Mouse (Mus musculus) heart, embryonic 16.5 days (tissue): ENCODE measurements around the gene Jag2. TPM values are rescaled to one million over a fixed set of nuclear protein-coding genes. Genes with fewer than 3 reads are reported as not detected.

ENCODE experiments used
- ATAC-seq: fragments of 200-750 bp; cut with Nextera tagmentation; replicated peaks from 2 replicates; pipeline ENCODE4 v1.8.0; 2017; ENCODE audit warnings: moderate number of reproducible peaks; ENCODE audit not compliant: insufficient read depth, low FRiP score; ENCODE audit errors: extremely low read depth
- H3K27ac ChIP-seq: fragments of 300-500 bp; sonication (generic); 2 replicates; pipeline ENCODE4 v1.5.1; 2014; ENCODE audit warnings: mild to moderate bottlenecking, low read length, control low read depth, moderate library complexity
- H3K27me3 ChIP-seq: fragments of 300-500 bp; sonication (generic); 2 replicates; pipeline ENCODE4 v1.6.1; 2014; ENCODE audit warnings: low read length, mixed read lengths; ENCODE audit not compliant: control insufficient read depth, insufficient read depth
- H3K36me3 ChIP-seq: fragments of 300-500 bp; sonication (generic); 2 replicates; pipeline ENCODE4 v1.6.1; 2014; ENCODE audit not compliant: control insufficient read depth, insufficient read depth
- H3K4me1 ChIP-seq: fragments of 300-500 bp; sonication (generic); 2 replicates; pipeline ENCODE4 v1.6.1; 2014; ENCODE audit warnings: low read length, mixed read lengths; ENCODE audit not compliant: control insufficient read depth, insufficient read depth
- H3K4me2 ChIP-seq: fragments of 300-500 bp; sonication (generic); 2 replicates; pipeline ENCODE4 v1.6.1; 2014; ENCODE audit warnings: low read depth, mild to moderate bottlenecking, control low read depth, low read length
- H3K4me3 ChIP-seq: fragments of 300-500 bp; sonication (generic); 2 replicates; pipeline ENCODE4 v1.5.1; 2014; ENCODE audit warnings: mild to moderate bottlenecking, control low read depth, low read length
- H3K9ac ChIP-seq: fragments of 300-500 bp; sonication (generic); 2 replicates; pipeline ENCODE4 v1.6.1; 2014; ENCODE audit warnings: low read length, control low read depth
- H3K9me3 ChIP-seq: fragments of 300-500 bp; sonication (generic); replicated peaks from 2 replicates; pipeline ENCODE4 v1.6.1; 2016; ENCODE audit warnings: low read length; ENCODE audit not compliant: control insufficient read depth
- WGBS: fragments of 180-500 bp; shearing (Covaris S2); extraction: QIAGEN DNeasy Blood & Tissue Kit; methylation state at CpG from one replicate; pipeline ENCODE4 v1.1.7; 2014; 5-methylcytosine and 5-hydroxymethylcytosine counted together
- polyA plus RNA-seq: library from polyadenylated mRNA; unstranded; fragments of >200 nt; fragmentation: Nextera tagmentation; extraction: Ambion mirVana; gene quantifications from 2 replicates; pipeline ENCODE4 v1.2.1, GENCODE M21; 2015

Gene Jag2
- polyA plus RNA-seq, 1 experiment from 2014 or later: 5.4 TPM

DNA sequence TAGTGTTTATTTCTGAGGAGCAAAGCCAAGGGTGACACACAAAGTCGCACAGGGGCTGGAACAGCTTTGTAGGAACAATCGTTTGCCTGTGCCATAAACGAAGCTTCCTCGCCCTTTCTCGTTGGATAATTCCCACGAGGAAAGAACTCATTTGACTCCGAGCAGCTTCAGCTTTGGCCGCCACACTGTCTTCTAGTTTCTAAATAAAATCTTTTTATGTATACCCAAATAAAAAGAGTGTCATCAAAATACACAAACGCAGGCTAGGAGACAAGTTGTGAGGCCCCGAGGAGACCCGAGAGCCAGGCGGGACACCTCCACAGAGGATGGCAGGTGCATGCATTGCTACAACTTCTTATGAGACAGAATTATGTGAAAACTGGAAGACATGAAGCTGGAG lies 31.2 kb downstream of the Jag2 start:
- Histone ChIP-seq H3K9ac (no peak overlapping the region), H3K4me1 (peaks cover 9% of the 10 kb centered on the region), H3K9me3 (no peaks in the 10 kb centered on the region), H3K4me3 (no peak overlapping the region), H3K27ac (0 out of 2 replicates have a peak overlapping the region, but pooled peaks have one; percentile 16), H3K4me2 (no peak overlapping the region), H3K27me3 (0 out of 2 replicates have a peak, but pooled peaks cover 7% of the 10 kb centered on the region), H3K36me3 (no peaks in the 10 kb centered on the region)
- ATAC-seq: no peak
- 66% methylated on average over 12 of the region's 12 CpGs for WGBS

DNA sequence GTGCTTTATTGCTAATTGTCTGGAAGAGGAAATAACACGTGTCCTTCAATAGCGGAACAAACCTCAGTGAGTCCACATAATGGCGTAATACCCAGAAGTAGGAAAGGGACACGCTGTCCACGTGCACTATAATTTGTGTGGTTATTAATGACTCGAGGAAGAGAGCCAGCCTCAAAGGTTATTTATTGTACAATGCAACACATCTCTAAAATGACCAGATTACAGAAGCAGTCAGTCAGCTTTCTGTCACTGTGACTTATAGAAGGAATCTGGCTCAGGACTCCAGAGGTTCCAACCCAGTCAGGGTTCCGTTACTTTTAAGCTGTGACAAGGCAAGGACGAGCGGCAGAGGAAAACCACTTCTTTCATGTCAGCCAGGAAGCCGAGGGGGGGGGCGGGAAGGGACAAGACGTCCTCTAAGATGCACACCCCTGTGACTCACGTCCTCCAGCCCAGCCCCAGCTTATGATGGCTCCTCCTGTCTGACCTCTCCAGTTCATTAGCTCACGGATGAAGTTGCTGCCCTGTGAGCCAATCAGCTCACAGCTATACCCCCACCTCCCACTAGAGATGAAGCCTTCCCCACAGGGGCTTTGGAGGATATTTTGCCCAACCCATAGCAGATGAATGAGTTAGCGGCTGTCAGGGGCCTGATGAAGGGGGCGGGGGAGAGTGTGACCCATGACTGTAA lies 31.9 kb downstream of the Jag2 start:
- Histone ChIP-seq H3K9me3 (no peaks in the 10 kb centered on the region), H3K4me2 (peak overlapping the region; percentile 47; the same call in 1 of the 2 replicates), H3K4me1 (peaks cover 9% of the 10 kb centered on the region), H3K36me3 (no peaks in the 10 kb centered on the region), H3K4me3 (0 out of 2 replicates have a peak overlapping the region, but pooled peaks have one; percentile 5), H3K9ac (no peak overlapping the region), H3K27me3 (0 out of 2 replicates have a peak, but pooled peaks cover 7% of the 10 kb centered on the region), H3K27ac (peak overlapping the region; percentile 17; the same call in 1 of the 2 replicates)
- ATAC-seq: peak; percentile 75
- WGBS: 31% methylated on average over 16 of the region's 16 CpGs

DNA sequence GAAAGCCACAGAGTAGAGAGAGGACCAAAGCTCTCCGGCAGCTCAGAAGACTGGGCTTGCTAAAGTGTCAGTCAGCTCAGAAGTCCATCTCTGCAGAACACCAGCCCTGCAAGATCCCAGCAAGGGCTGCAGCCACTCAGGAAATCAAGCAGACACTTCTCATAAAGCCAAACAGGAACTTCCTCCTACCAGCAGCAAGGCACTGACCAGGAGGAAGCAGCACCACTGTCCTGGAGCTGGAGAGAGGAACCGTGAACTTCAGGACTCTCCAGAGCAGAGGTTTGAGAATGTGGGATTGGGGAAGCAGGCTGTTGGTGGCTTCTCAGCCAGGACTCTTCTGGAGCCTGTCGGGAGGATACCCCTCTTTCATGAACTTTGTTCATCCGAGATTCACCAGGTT lies 34.6 kb downstream of the Jag2 start:
- H3K36me3 ChIP-seq: no peaks in the 10 kb centered on the region
- H3K9ac ChIP-seq: no peak overlapping the region
- H3K27me3 ChIP-seq: 0 out of 2 replicates have a peak, but pooled peaks cover 4% of the 10 kb centered on the region
- peak overlapping the region; percentile 62 for H3K27ac ChIP-seq
- H3K4me1 ChIP-seq: peaks cover 9% of the 10 kb centered on the region
- H3K4me3 ChIP-seq: no peak overlapping the region
- no peaks in the 10 kb centered on the region for H3K9me3 ChIP-seq
- no peak for ATAC-seq
- 45% methylated on average over 4 of the region's 4 CpGs for WGBS
- H3K4me2 ChIP-seq: peak overlapping the region; percentile 23

DNA sequence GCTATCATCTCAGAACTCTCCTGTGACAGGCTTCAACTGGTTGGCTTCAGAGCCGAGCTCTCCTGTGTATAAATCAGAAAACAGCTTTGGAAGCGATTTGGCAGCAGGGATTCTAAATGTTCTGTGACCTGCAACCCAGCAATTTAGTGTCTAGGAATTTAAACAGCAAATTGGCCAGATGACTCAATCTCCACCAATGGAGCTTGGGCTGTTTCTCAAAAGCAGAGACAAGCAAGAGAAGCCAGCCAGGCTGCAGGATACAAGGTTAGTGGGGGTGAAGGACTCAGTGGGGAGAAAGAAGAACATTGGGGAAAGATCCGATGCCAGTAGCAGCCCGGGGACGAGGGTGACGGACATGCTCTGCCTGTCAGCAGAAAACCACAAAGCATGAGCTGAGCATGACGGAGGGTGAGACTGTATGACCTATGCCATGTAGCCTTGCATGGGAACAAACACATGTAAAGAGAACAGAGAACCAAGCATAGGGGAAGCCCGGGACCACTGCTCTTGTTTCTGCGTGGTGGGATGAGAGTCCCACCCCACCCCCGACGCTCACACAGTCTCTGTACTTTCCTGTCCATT lies 35.2 kb downstream of the Jag2 start:
- Histone ChIP-seq H3K9ac (no peak overlapping the region), H3K4me3 (no peak overlapping the region), H3K27me3 (0 out of 2 replicates have a peak, but pooled peaks cover 4% of the 10 kb centered on the region), H3K4me2 (no peak overlapping the region), H3K4me1 (peaks cover 9% of the 10 kb centered on the region), H3K36me3 (no peaks in the 10 kb centered on the region), H3K9me3 (no peaks in the 10 kb centered on the region), H3K27ac (peak overlapping the region; percentile 62)
- no peak for ATAC-seq
- 65% methylated on average over 11 of the region's 11 CpGs for WGBS

DNA sequence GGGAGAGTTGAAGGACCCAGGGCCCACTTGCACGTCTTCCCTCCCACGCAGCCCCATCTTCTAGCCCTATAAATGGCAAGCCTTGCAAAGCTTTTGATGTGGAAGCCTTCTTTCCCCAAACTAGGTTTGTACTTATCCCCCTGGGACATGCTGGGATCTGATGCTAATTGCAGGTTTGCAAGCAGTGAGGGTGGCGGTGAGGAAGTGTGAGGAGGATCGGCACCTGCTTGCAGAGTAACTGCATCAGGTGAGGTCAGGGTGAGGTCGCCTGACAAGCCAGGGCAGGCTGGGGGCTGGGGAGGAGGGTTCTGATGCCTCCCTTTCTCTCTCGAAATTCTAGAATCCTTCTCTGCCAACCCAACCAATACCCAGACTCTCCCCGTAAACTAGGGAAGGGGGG lies 44.1 kb downstream of the Jag2 start:
- H3K27me3 ChIP-seq: no peaks in the 10 kb centered on the region; the same call in 1 of the 2 replicates
- ATAC-seq: no peak
- H3K4me1 ChIP-seq: no peaks in the 10 kb centered on the region
- H3K4me3 ChIP-seq: no peak overlapping the region
- no peak overlapping the region for H3K27ac ChIP-seq
- H3K36me3 ChIP-seq: no peaks in the 10 kb centered on the region
- H3K9me3 ChIP-seq: no peaks in the 10 kb centered on the region
- H3K9ac ChIP-seq: no peak overlapping the region
- H3K4me2 ChIP-seq: no peak overlapping the region
- WGBS: 59% methylated on average over 7 of the region's 7 CpGs

DNA sequence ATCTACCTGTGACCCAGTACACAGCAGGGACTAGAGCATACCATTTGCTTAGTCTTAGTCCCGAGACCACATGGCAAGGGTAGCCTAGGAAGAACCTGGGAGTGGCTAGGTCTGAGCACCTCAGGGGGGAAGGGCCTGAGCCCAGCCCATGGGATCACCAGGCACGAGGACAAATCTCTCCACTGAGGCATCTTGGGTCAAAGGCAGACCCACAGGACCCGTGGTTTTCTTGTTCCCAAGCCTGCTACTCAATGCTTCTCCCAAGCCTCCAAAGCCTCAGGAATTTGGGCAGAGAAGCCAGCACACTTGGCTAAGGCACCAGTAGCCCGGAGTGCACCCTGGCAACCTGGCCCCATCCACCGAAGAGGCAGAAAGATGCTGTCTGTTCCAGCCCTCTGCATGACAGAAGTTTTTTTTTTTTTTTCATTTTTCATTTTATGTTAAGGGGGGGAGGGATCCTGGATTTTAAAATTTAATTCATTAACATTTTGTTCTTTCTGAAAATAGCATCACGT lies 48.2 kb downstream of the Jag2 start:
- no peaks in the 10 kb centered on the region for H3K36me3 ChIP-seq
- H3K9me3 ChIP-seq: no peaks in the 10 kb centered on the region
- peaks cover 15% of the 10 kb centered on the region for H3K4me1 ChIP-seq
- H3K4me3 ChIP-seq: no peak overlapping the region
- no peak overlapping the region for H3K9ac ChIP-seq
- H3K4me2 ChIP-seq: no peak overlapping the region
- no peak for ATAC-seq
- H3K27me3 ChIP-seq: peaks cover 29% of the 10 kb centered on the region
- WGBS: 63% methylated on average over 6 of the region's 6 CpGs
- no peak overlapping the region for H3K27ac ChIP-seq

DNA sequence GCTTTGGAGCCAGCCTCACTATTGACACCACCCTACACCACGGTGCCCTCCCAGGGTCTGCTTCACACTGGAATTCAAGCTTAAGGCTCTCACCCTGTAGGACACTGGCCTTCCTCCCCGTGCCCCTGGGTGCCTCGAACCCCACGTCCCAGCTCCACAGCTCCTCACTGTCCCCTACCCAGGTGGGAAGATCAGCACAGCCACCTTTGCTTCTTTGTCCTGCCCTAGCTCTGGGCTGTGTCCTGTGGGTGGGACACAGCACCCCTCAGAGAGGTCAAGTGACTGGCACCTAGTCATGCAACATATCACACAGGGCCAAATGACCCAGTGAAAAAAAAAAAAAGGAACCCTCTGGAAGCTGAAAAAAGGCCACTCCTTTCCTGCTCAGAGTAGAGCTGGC lies 48.9 kb downstream of the Jag2 start:
- Histone ChIP-seq H3K9me3 (no peaks in the 10 kb centered on the region), H3K27ac (no peak overlapping the region), H3K9ac (no peak overlapping the region), H3K4me1 (peaks cover 21% of the 10 kb centered on the region), H3K27me3 (peaks cover 36% of the 10 kb centered on the region), H3K36me3 (no peaks in the 10 kb centered on the region), H3K4me2 (no peak overlapping the region), H3K4me3 (no peak overlapping the region)
- ATAC-seq: no peak
- 68% methylated on average over 4 of the region's 4 CpGs for WGBS

DNA sequence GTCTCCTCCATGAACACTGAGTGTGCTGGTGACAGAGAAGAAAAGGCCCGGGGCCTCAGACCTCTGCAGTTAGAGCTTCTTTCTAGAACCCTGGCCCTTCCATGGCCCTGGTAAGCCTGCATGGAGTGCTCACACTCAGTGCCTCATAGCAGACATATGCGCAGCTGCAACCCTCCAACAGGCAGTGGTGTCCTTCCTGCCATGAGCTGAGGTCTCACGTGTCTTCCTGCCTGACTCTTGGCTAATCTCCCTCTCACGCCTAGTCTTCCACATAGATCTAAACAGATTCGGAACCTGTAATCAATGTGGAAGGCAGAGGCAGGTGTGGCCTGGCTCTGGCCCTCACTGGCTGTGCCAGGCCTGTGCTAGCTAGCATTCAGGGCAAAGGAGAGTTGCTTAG lies 49.8 kb downstream of the Jag2 start:
- Histone ChIP-seq H3K9me3 (no peaks in the 10 kb centered on the region), H3K4me3 (no peak overlapping the region), H3K36me3 (no peaks in the 10 kb centered on the region), H3K27me3 (peaks cover 45% of the 10 kb centered on the region), H3K27ac (no peak overlapping the region), H3K4me2 (no peak overlapping the region), H3K9ac (no peak overlapping the region), H3K4me1 (peaks cover 21% of the 10 kb centered on the region)
- ATAC-seq: no peak
- 79% methylated on average over 5 of the region's 5 CpGs for WGBS

DNA sequence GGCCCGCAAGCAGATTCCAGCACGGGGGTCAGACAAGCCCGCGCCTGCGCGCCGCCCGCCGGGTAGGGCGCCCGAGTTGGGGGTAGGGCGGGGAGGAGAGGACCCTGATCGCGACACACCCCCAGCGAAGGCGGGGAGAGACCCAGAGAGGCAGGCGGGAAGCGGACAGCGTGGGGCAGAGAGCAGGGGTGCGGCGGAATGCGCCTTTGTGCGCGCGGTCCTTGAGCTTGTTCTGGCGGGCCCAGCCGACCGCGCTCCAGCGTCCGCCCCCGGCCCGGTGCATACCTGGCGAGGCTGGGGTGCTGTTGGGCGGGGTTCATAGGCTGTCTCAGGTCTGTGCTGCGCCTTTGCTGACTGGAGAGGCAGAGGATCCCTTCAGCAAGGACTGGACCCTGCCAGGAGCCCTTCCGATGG lies 52.0 kb downstream of the Jag2 start:
- no peaks in the 10 kb centered on the region for H3K36me3 ChIP-seq
- no peaks in the 10 kb centered on the region for H3K9me3 ChIP-seq
- H3K27ac ChIP-seq: no peak overlapping the region
- H3K9ac ChIP-seq: peak overlapping the region; percentile 12
- peak; percentile 24; the same call in 1 of the 2 replicates for ATAC-seq
- H3K4me2 ChIP-seq: peak overlapping the region; percentile 63
- WGBS: 2% methylated on average over 37 of the region's 37 CpGs
- peaks cover 57% of the 10 kb centered on the region for H3K27me3 ChIP-seq
- H3K4me1 ChIP-seq: peaks cover 25% of the 10 kb centered on the region
- H3K4me3 ChIP-seq: peak overlapping the region; percentile 42
